Mouse (Mus musculus): ENCODE data around the gene Atxn7l1. TPM values are rescaled to one million over a fixed set of nuclear protein-coding genes. Genes with fewer than 3 reads are reported as not detected.

The Atxn7l1 gene
- 10 to 100 TPM; 20.4 to 23.9 TPM for total RNA-seq (2021)
- long read RNA-seq, experiment 1, transcript Atxn7l1-203 (4 exons, 1,675 nt): major isoform, 11 of 12 reads
- long read RNA-seq, experiment 1, partial matches to known transcripts: 1 of 12 reads
- long read RNA-seq, experiment 1, other reads (novel, unspliced or antisense): 0 of 12 reads
- long read RNA-seq, experiment 2, partial matches to known transcripts: 1 of 6 reads
- long read RNA-seq, experiment 2, other reads (novel, unspliced or antisense): 1 of 6 reads

DNA sequence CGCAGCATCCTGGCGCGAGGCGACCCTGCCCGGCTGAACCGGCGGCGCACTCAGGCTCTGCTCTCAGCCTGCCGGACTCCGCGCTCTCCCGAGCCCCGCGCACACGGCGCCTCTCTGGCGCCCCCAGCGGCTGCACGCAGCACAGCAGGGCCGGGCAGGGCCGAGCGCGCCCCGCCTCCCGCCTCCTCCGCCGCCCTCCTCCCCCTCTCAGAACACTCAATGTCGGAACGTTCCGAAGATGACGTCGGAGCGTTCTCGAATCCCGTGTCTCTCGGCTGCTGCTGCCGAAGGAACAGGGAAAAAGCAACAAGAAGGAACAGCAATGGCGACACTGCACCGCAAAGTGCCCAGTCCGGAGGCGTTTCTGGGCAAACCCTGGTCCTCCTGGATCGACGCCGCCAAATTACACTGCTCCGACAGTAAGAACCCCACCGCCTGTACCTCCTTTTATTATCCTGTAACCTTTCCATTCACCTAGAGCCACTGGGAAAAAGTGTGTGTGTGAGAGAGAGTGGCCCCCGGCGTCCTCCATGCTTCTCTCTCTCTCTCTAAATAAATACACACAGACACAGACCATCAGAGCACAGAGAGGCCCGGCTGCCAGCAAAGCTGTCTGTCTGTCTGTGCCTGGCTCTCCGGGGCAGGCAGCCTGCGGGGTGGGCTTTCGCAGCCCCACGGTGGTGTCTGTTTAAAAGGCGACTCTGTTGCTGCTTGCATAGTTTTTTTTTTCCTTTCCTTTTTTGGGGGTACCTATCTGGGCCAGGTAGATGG, at the start of gene Atxn7l1:
Gene Atxn7l1 (plus strand): TSS at position 197 of the 771 bp plus-strand sequence.
- Histone ChIP-seq H3K27ac (peak within 1 kb of the TSS; percentile 97), H3K4me3 (peak within 1 kb of the TSS; percentile 88)
- intact Hi-C loops (cut with DNase I): loop anchor here (5.0 kb wide), 1 partner anchor 100 kb away; no protein-coding TSS in a partner anchor
- no peak; the same call in 1 of the 2 replicates for TF ChIP-seq CTCF (IDR thresholded peaks at IDR 0.05)
- peak; percentile 93 for DNase-seq

- TF ChIP-seq CTCF (IDR thresholded peaks at IDR 0.05): no peak
- Histone ChIP-seq H3K4me3 (no peak overlapping the region), H3K27ac (no peak overlapping the region)
- DNase-seq: no peak
- intact Hi-C loops (cut with DNase I): no loop called here
These were observed 45.9 kb upstream of the Atxn7l1 start for GRCm38 (mm10) chr12:33101627-33102026.

GRCm38 (mm10) chr12:33102342-33103115, 45.0 kb upstream of the Atxn7l1 start:
- Histone ChIP-seq H3K4me3 (no peak overlapping the region), H3K27ac (no peak overlapping the region)
- intact Hi-C loops (cut with DNase I): no loop called here
- DNase-seq: no peak
- TF ChIP-seq CTCF (IDR thresholded peaks at IDR 0.05): no peak

DNA sequence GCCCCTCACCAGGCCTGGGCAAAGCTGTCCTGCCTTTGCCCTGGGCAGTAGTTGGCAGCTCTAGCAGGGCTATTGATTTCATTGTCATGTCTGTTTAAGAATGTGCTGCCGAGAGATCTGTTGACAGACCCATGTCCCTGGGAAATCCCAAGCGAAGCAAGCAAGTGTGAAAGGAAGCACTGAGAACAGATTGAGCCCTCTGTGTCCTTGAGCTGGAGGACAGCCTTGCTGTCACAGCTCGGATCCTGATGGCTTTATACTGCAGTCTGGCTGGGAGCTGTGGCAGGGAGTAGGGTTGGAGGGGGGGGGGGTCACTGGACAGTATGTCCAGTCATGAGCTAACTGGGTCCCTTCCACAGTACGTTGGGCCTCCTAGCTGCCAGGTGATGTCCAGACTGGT, 41.8 kb upstream of the Atxn7l1 start:
- DNase-seq: no peak
- no peak for TF ChIP-seq CTCF (IDR thresholded peaks at IDR 0.05)
- no peak overlapping the region for H3K27ac ChIP-seq
- no peak overlapping the region for H3K4me3 ChIP-seq
- intact Hi-C loops (cut with DNase I): no loop called here

DNA sequence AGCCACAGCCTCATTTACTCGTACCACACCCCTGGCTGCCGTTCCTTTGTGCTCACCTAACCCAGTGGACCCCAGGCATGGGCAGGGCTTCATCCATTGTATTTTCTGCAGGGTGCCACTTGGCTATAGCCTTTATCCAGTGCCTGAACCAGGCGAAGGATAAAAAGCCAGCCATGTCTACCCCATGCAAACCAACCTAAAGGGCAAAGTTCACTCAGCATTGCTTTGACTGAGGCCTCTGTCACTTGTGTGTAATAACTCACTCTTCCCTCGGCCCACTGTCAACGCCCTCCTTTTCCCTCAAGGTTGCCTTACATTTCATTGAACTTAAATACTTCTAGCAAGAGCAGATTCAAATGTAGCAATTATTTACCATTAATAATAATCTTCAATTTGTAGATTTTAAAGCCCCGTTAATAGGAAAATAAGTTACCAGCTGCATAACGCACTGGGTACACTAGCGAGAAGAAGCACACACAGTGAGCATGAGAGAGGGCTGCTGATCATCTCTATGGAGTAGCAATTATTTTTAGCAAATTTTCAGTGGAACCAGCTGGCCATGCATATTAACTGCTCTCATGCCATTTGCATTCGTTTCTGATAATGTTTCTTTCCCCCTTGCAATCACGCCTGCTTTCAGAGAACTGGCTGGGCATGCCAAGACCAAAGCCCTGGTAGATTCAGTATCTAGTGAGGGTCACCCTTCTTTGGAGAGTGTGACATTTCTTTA, 40.9 kb upstream of the Atxn7l1 start:
- DNase-seq: no peak
- Histone ChIP-seq H3K4me3 (no peak overlapping the region), H3K27ac (no peak overlapping the region)
- intact Hi-C loops (cut with DNase I): no loop called here
- no peak for TF ChIP-seq CTCF (IDR thresholded peaks at IDR 0.05)

DNA sequence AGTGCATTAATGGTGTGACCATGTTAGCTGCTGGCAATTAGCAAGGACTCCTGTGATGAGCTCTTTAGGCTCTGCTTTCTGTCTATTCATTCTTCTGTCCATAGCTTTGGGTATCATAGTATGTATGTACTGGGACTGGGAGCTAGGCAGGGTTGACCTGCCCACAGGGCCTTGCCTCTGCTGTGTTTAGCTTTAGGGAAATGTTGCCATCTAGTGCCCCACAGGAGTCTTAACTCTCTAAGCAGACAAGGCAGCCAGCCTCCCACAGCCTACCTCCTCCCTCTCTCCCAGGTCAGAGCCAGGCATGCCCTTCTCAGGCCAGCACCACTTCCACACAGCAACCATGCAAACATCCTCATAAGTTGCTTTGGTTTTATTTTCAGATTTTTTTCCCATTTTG, 38.0 kb upstream of the Atxn7l1 start:
- H3K27ac ChIP-seq: no peak overlapping the region
- intact Hi-C loops (cut with DNase I): loop anchor here (1.0 kb wide), 1 partner anchor 82 kb away; no protein-coding TSS in a partner anchor
- no peak overlapping the region for H3K4me3 ChIP-seq
- peak; percentile 49 for DNase-seq
- peak; percentile 75 for TF ChIP-seq CTCF (IDR thresholded peaks at IDR 0.05)

- Histone ChIP-seq H3K4me3 (peak overlapping the region; percentile 44), H3K27ac (peak overlapping the region; percentile 72)
- DNase-seq: peak; percentile 42
- no peak for TF ChIP-seq CTCF (IDR thresholded peaks at IDR 0.05)
- intact Hi-C loops (cut with DNase I): loop anchor here (5.0 kb wide), 1 partner anchor 199 kb away; no protein-coding TSS in a partner anchor
These were observed 36.5 kb upstream of the Atxn7l1 start for GRCm38 (mm10) chr12:33110894-33111471.

GRCm38 (mm10) chr12:33118624-33119301, 28.7 kb upstream of the Atxn7l1 start:
- Histone ChIP-seq H3K4me3 (no peak overlapping the region), H3K27ac (no peak overlapping the region)
- no peak for DNase-seq
- intact Hi-C loops (cut with DNase I): no loop called here
- no peak for TF ChIP-seq CTCF (IDR thresholded peaks at IDR 0.05)

GRCm38 (mm10) chr12:33125594-33126227, 21.8 kb upstream of the Atxn7l1 start:
- no peak for TF ChIP-seq CTCF (IDR thresholded peaks at IDR 0.05)
- H3K27ac ChIP-seq: no peak overlapping the region
- intact Hi-C loops (cut with DNase I): no loop called here
- H3K4me3 ChIP-seq: no peak overlapping the region
- DNase-seq: no peak

GRCm38 (mm10) chr12:33126243-33126642, 21.2 kb upstream of the Atxn7l1 start:
- no peak for TF ChIP-seq CTCF (IDR thresholded peaks at IDR 0.05)
- H3K27ac ChIP-seq: no peak overlapping the region
- no peak for DNase-seq
- intact Hi-C loops (cut with DNase I): no loop called here
- no peak overlapping the region for H3K4me3 ChIP-seq

DNA sequence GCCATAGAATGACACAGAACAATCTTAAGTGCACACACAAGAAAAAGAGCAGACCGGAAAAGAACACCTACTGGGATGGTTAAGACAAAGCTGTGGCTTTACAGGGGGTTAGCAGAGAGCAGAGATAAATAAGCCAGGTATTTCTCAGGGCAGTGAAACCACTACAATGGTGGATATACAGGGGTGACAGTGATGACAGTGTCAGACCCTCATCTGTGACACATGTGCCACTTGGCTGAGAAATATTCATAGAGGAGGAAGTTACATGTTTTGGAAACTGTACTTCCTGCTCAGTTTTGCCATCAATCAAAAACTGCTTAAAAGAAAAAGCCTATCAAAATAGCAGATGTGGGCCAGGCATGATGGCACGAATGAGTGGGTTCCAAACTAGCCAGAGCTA, 19.4 kb upstream of the Atxn7l1 start:
- no peak for TF ChIP-seq CTCF (IDR thresholded peaks at IDR 0.05)
- H3K27ac ChIP-seq: no peak overlapping the region
- intact Hi-C loops (cut with DNase I): no loop called here
- DNase-seq: no peak
- H3K4me3 ChIP-seq: no peak overlapping the region

Measured in gastrocnemius, adult 2 months (tissue).